Mouse (Mus musculus) spleen, postnatal 0 days (tissue): ENCODE data around the gene Atg4a. TPM values are rescaled to one million over a fixed set of nuclear protein-coding genes. Genes with fewer than 3 reads are reported as not detected.

Source experiments
- polyA plus RNA-seq: library from polyadenylated mRNA; unstranded; fragments of >200 nt; fragmentation: Nextera tagmentation; extraction: Ambion mirVana; gene quantifications from 2 replicates; pipeline ENCODE4 v1.2.1, GENCODE M21; 2015

The Atg4a gene
- 35.4 and 36.0 TPM in 2 replicates for polyA plus RNA-seq

DNA sequence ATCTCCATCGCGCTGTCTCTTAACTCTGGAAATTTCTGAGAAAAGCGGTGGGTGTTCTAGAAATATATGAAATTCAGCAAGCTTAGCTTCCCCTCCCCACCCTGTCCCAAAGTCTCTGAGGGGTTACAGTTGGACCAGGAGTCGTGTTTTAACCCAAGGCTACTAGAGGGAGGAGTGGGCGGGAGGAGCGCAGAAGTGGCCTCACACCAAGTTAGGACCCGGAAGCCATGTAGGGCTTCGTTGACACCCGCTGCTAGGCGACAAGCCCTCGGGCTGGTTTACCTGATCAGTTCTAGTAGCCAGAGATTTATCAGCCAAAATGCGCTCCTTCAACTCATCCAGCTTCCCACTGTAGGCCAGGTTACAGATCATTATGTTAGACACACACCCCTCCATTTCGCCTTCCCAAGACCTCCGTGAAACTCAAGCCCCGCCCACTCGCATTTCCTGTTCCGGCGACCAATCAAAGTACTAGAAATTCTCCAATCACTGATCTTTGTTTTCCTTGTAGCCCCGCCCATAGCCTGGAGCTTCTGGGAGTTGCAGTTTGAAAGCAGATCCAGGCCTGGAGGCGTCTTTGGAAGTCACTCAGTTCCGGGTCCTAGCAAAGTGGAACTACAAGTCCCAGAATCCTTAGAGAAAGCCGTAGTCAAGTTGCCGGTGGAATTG lies at the start of gene Atg4a, which contains the start of gene Psmd10:
Gene Atg4a (plus strand): TSS at position 636 of the 669 bp plus-strand sequence.
Gene Psmd10 (minus strand): TSS at position 457 of the 669 bp plus-strand sequence.

GRCm38 (mm10) chrX:140907360-140907759 lies 49.3 kb upstream of the Atg4a start, which contains the start of gene Vsig1:
Vsig1 (plus strand) TSS chrX:140907608.

Other genes with a start within 250 kb of the Atg4a start
- not detected in 2 replicates for gene Tex13b, start 143.5 kb upstream of the Atg4a start, polyA plus RNA-seq
- 0.06 and 0.13 TPM in 2 replicates for gene Vsig1, start 49.3 kb upstream of the Atg4a start, polyA plus RNA-seq
- 45.1 and 45.4 TPM in 2 replicates for gene Psmd10, start 179 bp upstream of the Atg4a start, polyA plus RNA-seq